Comparison of ENCODE assay signal across 8 mouse cellular contexts in the genomic region with DNA sequence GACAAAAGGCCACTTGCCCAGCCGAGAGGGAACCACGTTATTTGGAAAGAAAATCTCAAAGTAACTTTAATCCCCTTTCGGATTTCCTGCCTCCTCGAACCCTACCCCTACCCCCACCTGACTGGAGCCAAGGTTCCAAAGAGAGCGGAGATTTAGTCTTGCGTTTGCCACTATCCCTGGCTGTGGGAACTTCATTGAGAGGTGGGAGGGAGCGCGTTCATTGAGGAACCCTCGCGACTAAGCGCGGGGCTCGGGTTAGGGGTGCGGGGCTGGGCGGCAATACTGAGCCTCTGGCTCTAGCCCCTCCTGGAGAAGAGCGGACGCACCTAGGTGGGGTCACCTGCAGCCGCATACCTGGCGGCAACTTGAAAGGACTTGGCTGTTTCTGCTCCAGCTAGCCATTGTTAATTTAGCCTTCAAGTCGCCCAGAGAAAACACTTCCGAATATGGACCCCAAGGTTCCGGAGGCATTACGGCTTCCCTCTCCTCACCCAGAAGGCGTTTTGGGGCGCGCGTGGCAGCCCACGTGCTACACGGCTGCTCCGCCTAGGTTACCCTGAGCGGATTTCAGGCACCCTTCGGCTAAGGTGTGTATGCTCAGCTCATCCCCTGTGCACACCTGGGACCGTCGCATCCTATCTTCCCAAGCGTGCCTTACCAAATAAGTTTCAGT. TPM values are rescaled to one million over a fixed set of nuclear protein-coding genes. Genes with fewer than 3 reads are reported as not detected.
A peak's percentile ranks its signal among the peaks of the same experiment; 100 is the strongest.
DNase-seq lines count a peak whose midpoint lies in the region; ATAC-seq and TF ChIP-seq lines count a peak whose summit lies in the region.

No protein-coding gene starts in this region.

- in situ Hi-C loops in ES-E14 (cut with MboI; ENCODE audit: low sequenced_read_pairs in 2 of 2, unreplicated experiment in 2 of 2): no loop called here

- H3K9ac ChIP-seq in ES-E14 (ENCODE audit: insufficient read depth, low read depth, low read length, poor library complexity, severe bottlenecking): peak overlapping the region; percentile 96
- H3K9ac ChIP-seq in heart, embryonic 11.5 days (ENCODE audit: low read depth, low read length): peak overlapping the region; percentile 67
- peak overlapping the region; percentile 67 for H3K9ac ChIP-seq in kidney, embryonic 16.5 days (replicated peaks; ENCODE audit: low read length)
- peak overlapping the region; percentile 63 for H3K9ac ChIP-seq in midbrain, embryonic 11.5 days (ENCODE audit: low read length)

- H3K4me2 ChIP-seq in heart, embryonic 11.5 days: peak overlapping the region; percentile 98
- H3K4me2 ChIP-seq in kidney, embryonic 16.5 days (replicated peaks; ENCODE audit: low read depth, low read length): peak overlapping the region; percentile 96
- peak overlapping the region; percentile 71 for H3K4me2 ChIP-seq in midbrain, embryonic 11.5 days

- H3K27me3 ChIP-seq in heart, embryonic 11.5 days (ENCODE audit: control insufficient read depth, insufficient read depth, low read length): 0 out of 2 replicates have a peak, but pooled peaks cover 3% of the 10 kb centered on the region
- H3K27me3 ChIP-seq in kidney, embryonic 16.5 days (ENCODE audit: insufficient read depth, low read length): no peaks in the 10 kb centered on the region
- H3K27me3 ChIP-seq in midbrain, embryonic 11.5 days (ENCODE audit: control insufficient read depth, insufficient read depth, low read length): peaks cover 12% of the 10 kb centered on the region

- H3K4me1 ChIP-seq in ES-E14 (ENCODE audit: control insufficient read depth in 2 of 2, insufficient read depth in 2 of 2, low read length in 2 of 2, poor library complexity in 1 of 2): no peaks in the 10 kb centered on the region; a peak in 2 of 4 replicates
- peaks cover 15% of the 10 kb centered on the region for H3K4me1 ChIP-seq in heart, embryonic 11.5 days (ENCODE audit: control insufficient read depth, insufficient read depth, low read length)
- peaks cover 26% of the 10 kb centered on the region for H3K4me1 ChIP-seq in kidney, embryonic 16.5 days (ENCODE audit: insufficient read depth, low read length)
- peaks cover 34% of the 10 kb centered on the region for H3K4me1 ChIP-seq in midbrain, embryonic 11.5 days (ENCODE audit: control insufficient read depth, insufficient read depth, low read length)

- H3K9me3 ChIP-seq in ES-E14 (ENCODE audit: control insufficient read depth, insufficient read depth, low read depth, low read length): no peaks in the 10 kb centered on the region
- no peaks in the 10 kb centered on the region for H3K9me3 ChIP-seq in heart, embryonic 11.5 days (replicated peaks; ENCODE audit: control insufficient read depth, low read length)
- no peaks in the 10 kb centered on the region for H3K9me3 ChIP-seq in kidney, embryonic 16.5 days (ENCODE audit: low read length)
- H3K9me3 ChIP-seq in midbrain, embryonic 11.5 days (ENCODE audit: control insufficient read depth, low read length): no peaks in the 10 kb centered on the region

- ATAC-seq in heart, embryonic 11.5 days (replicated peaks; ENCODE audit: insufficient number of reproducible peaks, low FRiP score, low TSS enrichment): no peak
- 0 out of 2 replicates have a peak, but pooled peaks have one; percentile 8 for ATAC-seq in kidney, embryonic 16.5 days (ENCODE audit: low FRiP score, low TSS enrichment)
- ATAC-seq in midbrain, embryonic 11.5 days (ENCODE audit: low FRiP score): peak; percentile 8; the same call in 1 of the 2 replicates
- ATAC-seq in activated CD4-positive, CD25-positive, alpha-beta regulatory T cell, adult 4 months: no peak

- 1% methylated on average over 35 of the region's 35 CpGs for WGBS in heart, embryonic 11.5 days (ENCODE audit: insufficient replicate concordance)
- WGBS in kidney, embryonic 16.5 days: under 1% methylated on average over 35 of the region's 35 CpGs
- WGBS in midbrain, embryonic 11.5 days: under 1% methylated on average over 35 of the region's 35 CpGs

- peak overlapping the region; percentile 93 for H3K27ac ChIP-seq in ES-E14 (ENCODE audit: insufficient read depth, low read depth, low read length, poor library complexity, severe bottlenecking)
- H3K27ac ChIP-seq in heart, embryonic 11.5 days (ENCODE audit: low read depth, low read length): peak overlapping the region; percentile 81
- H3K27ac ChIP-seq in kidney, embryonic 16.5 days (ENCODE audit: low read length): peak overlapping the region; percentile 98
- peak overlapping the region; percentile 95 for H3K27ac ChIP-seq in midbrain, embryonic 11.5 days (ENCODE audit: low read depth, low read length)

- peak; percentile 40 for DNase-seq in ES-E14 (ENCODE audit: low read depth, low spot score)
- DNase-seq in adrenal gland, postnatal 25 days: peak; percentile 34
- DNase-seq in midbrain, embryonic 11.5 days (ENCODE audit: low spot score, missing footprints): peak; percentile 97
- DNase-seq in right cerebral cortex, postnatal 36 days (ENCODE audit: low spot score in 2 of 2): no peak
- DNase-seq in frontal cortex, postnatal 10 days (ENCODE audit: low spot score in 2 of 2): no peak

- H3K36me3 ChIP-seq in ES-E14 (ENCODE audit: control insufficient read depth, insufficient read depth, low read length, poor library complexity, severe bottlenecking): peaks cover 6% of the 10 kb centered on the region
- peaks cover under 1% of the 10 kb centered on the region; the same call in 1 of the 2 replicates for H3K36me3 ChIP-seq in heart, embryonic 11.5 days (ENCODE audit: control insufficient read depth, insufficient read depth, low read length)
- H3K36me3 ChIP-seq in kidney, embryonic 16.5 days (ENCODE audit: insufficient read depth, low read length): peaks cover 2% of the 10 kb centered on the region; the same call in 1 of the 2 replicates
- H3K36me3 ChIP-seq in midbrain, embryonic 11.5 days (ENCODE audit: control insufficient read depth, insufficient read depth, low read length): peaks cover under 1% of the 10 kb centered on the region; the same call in 1 of the 2 replicates

- H3K4me3 ChIP-seq in ES-E14 (ENCODE audit: insufficient read depth in 1 of 2, low read depth in 1 of 2, low read length in 2 of 2, poor library complexity in 1 of 2, severe bottlenecking in 1 of 2): peak overlapping the region; percentile 62 to 81
- H3K4me3 ChIP-seq in heart, embryonic 11.5 days (ENCODE audit: low read depth, low read length): peak overlapping the region; percentile 79
- H3K4me3 ChIP-seq in kidney, embryonic 16.5 days (ENCODE audit: low read length): peak overlapping the region; percentile 85
- H3K4me3 ChIP-seq in midbrain, embryonic 11.5 days (ENCODE audit: low read depth, low read length): peak overlapping the region; percentile 67

TF ChIP-seq in ES-E14, 5 proteins besides CTCF, POLR2A, EP300 and RAD21:
- TF ChIP-seq ZNF384 (IDR thresholded peaks at IDR 0.05; ENCODE audit: low read depth, low read length): no peak
- 0 out of 2 replicates have a peak, but pooled peaks have one; percentile 20 for TF ChIP-seq HCFC1 (IDR thresholded peaks at IDR 0.05; ENCODE audit: borderline replicate concordance, insufficient read depth, low read length)

RNA-seq across cellular contexts. Expression of a gene that starts 2.5 kb away (rescaled TPM):
- total RNA-seq in ES-E14 (2012; rRNA removed): 57.6 and 65.9 TPM in 2 replicates
- total RNA-seq in adrenal gland, postnatal 25 days (2021): 111 and 117 TPM in 2 replicates
- 71.3 and 100 TPM in 2 replicates for polyA plus RNA-seq in heart, embryonic 11.5 days (2014; fragmentation: Nextera tagmentation; extraction: Ambion mirVana)
- 185 and 234 TPM in 2 replicates for polyA plus RNA-seq in kidney, embryonic 16.5 days (2015; fragmentation: Nextera tagmentation; extraction: Ambion mirVana)
- 285 and 288 TPM in 2 replicates for polyA plus RNA-seq in midbrain, embryonic 11.5 days (2014; fragmentation: Nextera tagmentation; extraction: Ambion mirVana)
- polyA plus RNA-seq in activated CD4-positive, CD25-positive, alpha-beta regulatory T cell, adult 4 months (2017; shearing (Covaris generic)): 1 to 10 TPM; 1.1 to 1.2 TPM

RNA-seq across cellular contexts. Expression of a gene that starts 27.3 kb away (rescaled TPM):
- 23.9 TPM in 2 replicates for total RNA-seq in ES-E14 (2012; rRNA removed)
- total RNA-seq in adrenal gland, postnatal 25 days (2021): 18.7 and 27.1 TPM in 2 replicates
- polyA plus RNA-seq in heart, embryonic 11.5 days (2014; fragmentation: Nextera tagmentation; extraction: Ambion mirVana): 17.1 and 21.2 TPM in 2 replicates
- 31.4 and 33.7 TPM in 2 replicates for polyA plus RNA-seq in kidney, embryonic 16.5 days (2015; fragmentation: Nextera tagmentation; extraction: Ambion mirVana)
- 28.0 TPM in 2 replicates for polyA plus RNA-seq in midbrain, embryonic 11.5 days (2014; fragmentation: Nextera tagmentation; extraction: Ambion mirVana)
- 10 to 100 TPM; 34.4 to 34.5 TPM for polyA plus RNA-seq in activated CD4-positive, CD25-positive, alpha-beta regulatory T cell, adult 4 months (2017; shearing (Covaris generic))

RNA-seq across cellular contexts. Expression of a gene that starts 45.9 kb away (rescaled TPM):
- total RNA-seq in ES-E14 (2012; rRNA removed): 10.8 and 43.2 TPM in 2 replicates
- total RNA-seq in adrenal gland, postnatal 25 days (2021): not detected in 2 replicates
- polyA plus RNA-seq in heart, embryonic 11.5 days (2014; fragmentation: Nextera tagmentation; extraction: Ambion mirVana): 0.11 and 0.13 TPM in 2 replicates
- 2.9 and 3.1 TPM in 2 replicates for polyA plus RNA-seq in kidney, embryonic 16.5 days (2015; fragmentation: Nextera tagmentation; extraction: Ambion mirVana)
- polyA plus RNA-seq in midbrain, embryonic 11.5 days (2014; fragmentation: Nextera tagmentation; extraction: Ambion mirVana): 89.0 and 104 TPM in 2 replicates
- not detected for polyA plus RNA-seq in activated CD4-positive, CD25-positive, alpha-beta regulatory T cell, adult 4 months (2017; shearing (Covaris generic))

Comparison
In these comparisons a context has a peak if more than half of its experiments do, and no peak if none do; other contexts are left out.
1. DNase-seq: peak in ES-E14 (single experiment), adrenal gland, postnatal 25 days (single experiment) and midbrain, embryonic 11.5 days (single experiment); none in right cerebral cortex, postnatal 36 days (0 of 2) and frontal cortex, postnatal 10 days (0 of 2).
2. ATAC-seq: peak in kidney, embryonic 16.5 days (single experiment) and midbrain, embryonic 11.5 days (single experiment); none in heart, embryonic 11.5 days (single experiment) and activated CD4-positive, CD25-positive, alpha-beta regulatory T cell, adult 4 months (single experiment).
3. RNA of a gene that starts 2.5 kb away (polyA plus RNA-seq): 285 to 288 TPM in midbrain, embryonic 11.5 days, 185 to 234 TPM in kidney, embryonic 16.5 days and 71.3 to 100 TPM in heart, embryonic 11.5 days; 1.1 to 1.2 TPM in activated CD4-positive, CD25-positive, alpha-beta regulatory T cell, adult 4 months; every median in the first group is over 10 times any median in the second.
4. RNA of a gene that starts 45.9 kb away (polyA plus RNA-seq): 89.0 to 104 TPM in midbrain, embryonic 11.5 days; 2.9 to 3.1 TPM in kidney, embryonic 16.5 days, not detected in activated CD4-positive, CD25-positive, alpha-beta regulatory T cell, adult 4 months and 0.11 to 0.13 TPM in heart, embryonic 11.5 days; every median in the first group is over 10 times any median in the second.
5. Peak in every context shown above with its lines, with median percentiles within 50 percentile points of each other: H3K27ac ChIP-seq, H3K4me3 ChIP-seq, H3K9ac ChIP-seq and H3K4me2 ChIP-seq.